Mouse (Mus musculus) midbrain, embryonic 12.5 days (tissue): ENCODE measurements around the gene Ablim2. TPM values are rescaled to one million over a fixed set of nuclear protein-coding genes. Genes with fewer than 3 reads are reported as not detected.

Experiments used
- ATAC-seq: fragments of 200-750 bp; cut with Nextera tagmentation; 2 replicates; pipeline ENCODE4 v1.8.0; 2017; ENCODE audit warnings: low read depth, moderate TSS enrichment, moderate library complexity; ENCODE audit not compliant: low FRiP score
- H3K27ac ChIP-seq: fragments of 300-500 bp; sonication (generic); replicated peaks from 2 replicates; pipeline ENCODE4 v1.5.1; 2016; ENCODE audit warnings: mild to moderate bottlenecking
- H3K27me3 ChIP-seq: fragments of 300-500 bp; sonication (generic); 2 replicates; pipeline ENCODE4 v1.6.1; 2016; ENCODE audit warnings: mild to moderate bottlenecking
- H3K36me3 ChIP-seq: fragments of 300-500 bp; sonication (generic); 2 replicates; pipeline ENCODE4 v1.6.1; 2016
- H3K4me1 ChIP-seq: fragments of 300-500 bp; sonication (generic); 2 replicates; pipeline ENCODE4 v1.6.1; 2016
- H3K4me2 ChIP-seq: fragments of 300-500 bp; sonication (generic); replicated peaks from 2 replicates; pipeline ENCODE4 v1.6.1; 2016; ENCODE audit warnings: mild to moderate bottlenecking, moderate library complexity
- H3K4me3 ChIP-seq: fragments of 300-500 bp; sonication (generic); 2 replicates; pipeline ENCODE4 v1.5.1; 2016; ENCODE audit warnings: mild to moderate bottlenecking
- H3K9ac ChIP-seq: fragments of 300-500 bp; sonication (generic); replicated peaks from 2 replicates; pipeline ENCODE4 v1.6.1; 2016; ENCODE audit warnings: mild to moderate bottlenecking, moderate library complexity
- H3K9me3 ChIP-seq: fragments of 300-500 bp; sonication (generic); 2 replicates; pipeline ENCODE4 v1.6.1; 2016; ENCODE audit warnings: mild to moderate bottlenecking
- WGBS: fragments of 180-500 bp; shearing (Covaris S2); methylation state at CpG from one replicate; pipeline ENCODE4 v1.1.7; 2016; 5-methylcytosine and 5-hydroxymethylcytosine counted together
- polyA plus RNA-seq: library from polyadenylated mRNA; unstranded; fragments of >200 nt; fragmentation: Nextera tagmentation; extraction: Ambion mirVana; gene quantifications from 2 replicates; pipeline ENCODE4 v1.2.1, GENCODE M21; 2016

Ablim2 gene
- polyA plus RNA-seq, 1 experiment from 2014 or later = 1.1 TPM

GRCm38 (mm10) chr5:35870408-35871012 lies 112.8 kb downstream of the Ablim2 start:
- Histone ChIP-seq H3K36me3 (no peaks in the 10 kb centered on the region), H3K27me3 (no peaks in the 10 kb centered on the region), H3K27ac (no peak overlapping the region), H3K4me2 (no peak overlapping the region), H3K9me3 (no peaks in the 10 kb centered on the region), H3K9ac (no peak overlapping the region), H3K4me3 (no peak overlapping the region), H3K4me1 (peaks cover 5% of the 10 kb centered on the region; the same call in 1 of the 2 replicates)
- WGBS = 61% methylated on average over 8 of the region's 8 CpGs
- ATAC-seq = peak; percentile 54; the same call in 1 of the 2 replicates

- ATAC-seq = no peak
- Histone ChIP-seq H3K4me1 (peaks cover 5% of the 10 kb centered on the region; the same call in 1 of the 2 replicates), H3K36me3 (no peaks in the 10 kb centered on the region), H3K27ac (no peak overlapping the region), H3K4me3 (no peak overlapping the region), H3K9me3 (no peaks in the 10 kb centered on the region), H3K9ac (no peak overlapping the region), H3K27me3 (peaks cover 8% of the 10 kb centered on the region; the same call in 1 of the 2 replicates), H3K4me2 (no peak overlapping the region)
- 43% methylated on average over 4 of the region's 4 CpGs for WGBS
Measured at GRCm38 (mm10) chr5:35873382-35873781, 115.7 kb downstream of the Ablim2 start.

GRCm38 (mm10) chr5:35876236-35876635 lies 118.6 kb downstream of the Ablim2 start:
- Histone ChIP-seq H3K4me3 (no peak overlapping the region), H3K27me3 (peaks cover 8% of the 10 kb centered on the region; the same call in 1 of the 2 replicates), H3K27ac (no peak overlapping the region), H3K4me2 (no peak overlapping the region), H3K4me1 (peaks cover 8% of the 10 kb centered on the region; the same call in 1 of the 2 replicates), H3K9me3 (no peaks in the 10 kb centered on the region), H3K9ac (no peak overlapping the region), H3K36me3 (no peaks in the 10 kb centered on the region)
- whole genome bisulfite sequencing = 88% methylated on average over 5 of the region's 5 CpGs
- no peak for ATAC-seq

- peaks cover 8% of the 10 kb centered on the region; the same call in 1 of the 2 replicates for H3K27me3 ChIP-seq
- WGBS = 89% methylated on average over 8 of the region's 8 CpGs
- no peak overlapping the region for H3K9ac ChIP-seq
- ATAC-seq = no peak
- H3K36me3 ChIP-seq = no peaks in the 10 kb centered on the region
- no peaks in the 10 kb centered on the region for H3K9me3 ChIP-seq
- H3K4me2 ChIP-seq = no peak overlapping the region
- no peak overlapping the region for H3K4me3 ChIP-seq
- 0 out of 2 replicates have a peak, but pooled peaks cover 3% of the 10 kb centered on the region for H3K4me1 ChIP-seq
- H3K27ac ChIP-seq = no peak overlapping the region
Measured at GRCm38 (mm10) chr5:35879199-35879598, 121.5 kb downstream of the Ablim2 start.

- no peak overlapping the region for H3K4me2 ChIP-seq
- no peaks in the 10 kb centered on the region for H3K9me3 ChIP-seq
- no peaks in the 10 kb centered on the region; the same call in 1 of the 2 replicates for H3K27me3 ChIP-seq
- no peak for ATAC-seq
- H3K27ac ChIP-seq = no peak overlapping the region
- H3K4me1 ChIP-seq = 0 out of 2 replicates have a peak, but pooled peaks cover 3% of the 10 kb centered on the region
- no peak overlapping the region for H3K4me3 ChIP-seq
- 64% methylated on average over 9 of the region's 9 CpGs for WGBS
- no peak overlapping the region for H3K9ac ChIP-seq
- no peaks in the 10 kb centered on the region for H3K36me3 ChIP-seq
Measured at GRCm38 (mm10) chr5:35882391-35882790, 124.7 kb downstream of the Ablim2 start.

GRCm38 (mm10) chr5:35884262-35884661 lies 126.6 kb downstream of the Ablim2 start:
- WGBS = 39% methylated on average over 11 of the region's 11 CpGs
- Histone ChIP-seq H3K4me3 (no peak overlapping the region), H3K36me3 (no peaks in the 10 kb centered on the region), H3K27ac (no peak overlapping the region), H3K4me1 (0 out of 2 replicates have a peak, but pooled peaks cover 3% of the 10 kb centered on the region), H3K4me2 (no peak overlapping the region), H3K9ac (no peak overlapping the region), H3K9me3 (no peaks in the 10 kb centered on the region), H3K27me3 (no peaks in the 10 kb centered on the region; the same call in 1 of the 2 replicates)
- ATAC-seq = no peak; the same call in 1 of the 2 replicates

GRCm38 (mm10) chr5:35884689-35885088 lies 127.0 kb downstream of the Ablim2 start:
- ATAC-seq = no peak
- H3K27ac ChIP-seq = no peak overlapping the region
- H3K4me2 ChIP-seq = no peak overlapping the region
- no peaks in the 10 kb centered on the region for H3K36me3 ChIP-seq
- no peaks in the 10 kb centered on the region for H3K9me3 ChIP-seq
- no peak overlapping the region for H3K9ac ChIP-seq
- H3K4me1 ChIP-seq = 0 out of 2 replicates have a peak, but pooled peaks cover 3% of the 10 kb centered on the region
- 89% methylated on average over 5 of the region's 5 CpGs for WGBS
- H3K27me3 ChIP-seq = no peaks in the 10 kb centered on the region; the same call in 1 of the 2 replicates
- no peak overlapping the region for H3K4me3 ChIP-seq

- Histone ChIP-seq H3K4me3 (no peak overlapping the region), H3K9me3 (no peaks in the 10 kb centered on the region), H3K27ac (no peak overlapping the region), H3K36me3 (no peaks in the 10 kb centered on the region), H3K4me2 (no peak overlapping the region), H3K27me3 (peaks cover 18% of the 10 kb centered on the region), H3K9ac (no peak overlapping the region), H3K4me1 (peaks cover under 1% of the 10 kb centered on the region; the same call in 1 of the 2 replicates)
- 44% methylated on average over 9 of the region's 9 CpGs for whole genome bisulfite sequencing
- ATAC-seq = no peak
Measured at GRCm38 (mm10) chr5:35888959-35889358, 131.3 kb downstream of the Ablim2 start.

- no peak for ATAC-seq
- H3K4me2 ChIP-seq = no peak overlapping the region
- H3K27me3 ChIP-seq = peaks cover 20% of the 10 kb centered on the region
- H3K9me3 ChIP-seq = no peaks in the 10 kb centered on the region
- no peak overlapping the region for H3K4me3 ChIP-seq
- WGBS = 53% methylated on average over 2 of the region's 2 CpGs
- H3K4me1 ChIP-seq = peaks cover 7% of the 10 kb centered on the region; the same call in 1 of the 2 replicates
- H3K9ac ChIP-seq = no peak overlapping the region
- no peaks in the 10 kb centered on the region for H3K36me3 ChIP-seq
- H3K27ac ChIP-seq = no peak overlapping the region
Measured at GRCm38 (mm10) chr5:35889641-35890040, 132.0 kb downstream of the Ablim2 start.

- no peak for ATAC-seq
- Histone ChIP-seq H3K36me3 (no peaks in the 10 kb centered on the region), H3K27me3 (peaks cover 22% of the 10 kb centered on the region), H3K4me1 (peaks cover 20% of the 10 kb centered on the region), H3K4me3 (no peak overlapping the region), H3K27ac (no peak overlapping the region), H3K9me3 (no peaks in the 10 kb centered on the region), H3K4me2 (no peak overlapping the region), H3K9ac (no peak overlapping the region)
- 95% methylated on average over 13 of the region's 13 CpGs for WGBS
Measured at GRCm38 (mm10) chr5:35890985-35891730, 133.5 kb downstream of the Ablim2 start.

GRCm38 (mm10) chr5:35892363-35892762 lies 134.7 kb downstream of the Ablim2 start:
- H3K9me3 ChIP-seq = no peaks in the 10 kb centered on the region
- H3K27me3 ChIP-seq = peaks cover 22% of the 10 kb centered on the region
- H3K27ac ChIP-seq = no peak overlapping the region
- H3K4me1 ChIP-seq = peaks cover 32% of the 10 kb centered on the region
- no peak overlapping the region for H3K4me3 ChIP-seq
- no peak for ATAC-seq
- WGBS = 86% methylated on average over 3 of the region's 3 CpGs
- no peak overlapping the region for H3K9ac ChIP-seq
- no peaks in the 10 kb centered on the region for H3K36me3 ChIP-seq
- no peak overlapping the region for H3K4me2 ChIP-seq
